Mouse (Mus musculus): ENCODE data around the gene Irx2.

- no peak for TF ChIP-seq POLR2A (IDR thresholded peaks at IDR 0.05; ENCODE audit: borderline replicate concordance, control insufficient read depth, low read depth, low read length)
- TF ChIP-seq CTCF (IDR thresholded peaks at IDR 0.05; ENCODE audit: control insufficient read depth, insufficient read depth, low read length): no peak
Measured at GRCm38 (mm10) chr13:72608706-72609105, 19.9 kb upstream of the Irx2 start.

Data from bone marrow, adult 2 months (tissue).